Mouse (Mus musculus) hindbrain, embryonic 16.5 days (tissue): ENCODE data around the gene Selenbp1. TPM values are rescaled to one million over a fixed set of nuclear protein-coding genes. Genes with fewer than 3 reads are reported as not detected.
"Not testable (repeated sequence)": the region's sequence is repeated elsewhere in the genome, so short reads cannot be mapped to it uniquely, and the experiment has no call there.

Experiments used
- ATAC-seq: fragments of 200-750 bp; cut with Nextera tagmentation; 2 replicates; pipeline ENCODE4 v1.8.0; 2017; ENCODE audit warnings: moderate TSS enrichment, moderate library complexity
- H3K27ac ChIP-seq: fragments of 300-500 bp; sonication (generic); 2 replicates; pipeline ENCODE4 v1.5.1; 2014; ENCODE audit warnings: low read depth, mild to moderate bottlenecking, control low read depth, low read length, moderate library complexity
- H3K27me3 ChIP-seq: fragments of 300-500 bp; sonication (generic); replicated peaks from 2 replicates; pipeline ENCODE4 v1.6.1; 2014; ENCODE audit warnings: low read length; ENCODE audit not compliant: control insufficient read depth, insufficient read depth
- H3K36me3 ChIP-seq: fragments of 300-500 bp; sonication (generic); 2 replicates; pipeline ENCODE4 v1.6.1; 2014; ENCODE audit warnings: mild to moderate bottlenecking, low read length, moderate library complexity, mixed read lengths; ENCODE audit not compliant: control insufficient read depth, insufficient read depth
- H3K4me1 ChIP-seq: fragments of 300-500 bp; sonication (generic); 2 replicates; pipeline ENCODE4 v1.6.1; 2014; ENCODE audit warnings: low read depth, low read length; ENCODE audit not compliant: control insufficient read depth, insufficient read depth
- H3K4me2 ChIP-seq: fragments of 300-500 bp; sonication (generic); 2 replicates; pipeline ENCODE4 v1.6.1; 2014; ENCODE audit warnings: mild to moderate bottlenecking, low read length, control low read depth, moderate library complexity
- H3K4me3 ChIP-seq: fragments of 300-500 bp; sonication (generic); 2 replicates; pipeline ENCODE4 v1.5.1; 2014; ENCODE audit warnings: mild to moderate bottlenecking, low read length, control low read depth, moderate library complexity
- H3K9ac ChIP-seq: fragments of 300-500 bp; sonication (generic); 2 replicates; pipeline ENCODE4 v1.6.1; 2014; ENCODE audit warnings: low read depth, mild to moderate bottlenecking, control low read depth, low read length, moderate library complexity
- H3K9me3 ChIP-seq: fragments of 300-500 bp; sonication (generic); 2 replicates; pipeline ENCODE4 v1.6.1; 2014; ENCODE audit warnings: mild to moderate bottlenecking, low read length, moderate library complexity; ENCODE audit not compliant: control insufficient read depth
- WGBS: fragments of 180-500 bp; shearing (Covaris S2); extraction: QIAGEN DNeasy Blood & Tissue Kit; methylation state at CpG from one replicate; pipeline ENCODE4 v1.1.7; 2014; 5-methylcytosine and 5-hydroxymethylcytosine counted together
- polyA plus RNA-seq: library from polyadenylated mRNA; unstranded; fragments of >200 nt; fragmentation: Nextera tagmentation; extraction: Ambion mirVana; gene quantifications from 2 replicates; pipeline ENCODE4 v1.2.1, GENCODE M21; 2015

The Selenbp1 gene
- polyA plus RNA-seq, 1 experiment from 2014 or later: 23.5 TPM

- Histone ChIP-seq H3K9ac (no peak overlapping the region), H3K27me3 (no peaks in the 10 kb centered on the region), H3K4me3 (no peak overlapping the region), H3K36me3 (no peaks in the 10 kb centered on the region), H3K9me3 (no peaks in the 10 kb centered on the region), H3K4me2 (no peak overlapping the region), H3K4me1 (no peaks in the 10 kb centered on the region), H3K27ac (no peak overlapping the region)
- ATAC-seq: no peak
- WGBS: 86% methylated on average over 7 of the region's 7 CpGs
Measured at GRCm38 (mm10) chr3:94915903-94916741, 16.7 kb upstream of the Selenbp1 start.

- 61% methylated on average over 14 of the region's 14 CpGs for WGBS
- Histone ChIP-seq H3K4me2 (no peak overlapping the region), H3K4me3 (no peak overlapping the region), H3K4me1 (no peaks in the 10 kb centered on the region), H3K27ac (no peak overlapping the region), H3K9me3 (no peaks in the 10 kb centered on the region), H3K36me3 (no peaks in the 10 kb centered on the region), H3K9ac (no peak overlapping the region), H3K27me3 (no peaks in the 10 kb centered on the region)
- ATAC-seq: no peak
Measured at GRCm38 (mm10) chr3:94917816-94918361, 15.0 kb upstream of the Selenbp1 start.

GRCm38 (mm10) chr3:94918845-94919244, 14.0 kb upstream of the Selenbp1 start:
- no peak for ATAC-seq
- Histone ChIP-seq H3K27ac (no peak overlapping the region), H3K4me3 (no peak overlapping the region), H3K36me3 (no peaks in the 10 kb centered on the region), H3K4me1 (no peaks in the 10 kb centered on the region), H3K27me3 (0 out of 2 replicates have a peak, but pooled peaks cover under 1% of the 10 kb centered on the region), H3K9me3 (no peaks in the 10 kb centered on the region), H3K4me2 (no peak overlapping the region), H3K9ac (no peak overlapping the region)
- WGBS: 80% methylated on average over 4 of the region's 4 CpGs

GRCm38 (mm10) chr3:94921104-94921503, 11.8 kb upstream of the Selenbp1 start:
- Histone ChIP-seq H3K9me3 (no peaks in the 10 kb centered on the region), H3K4me2 (no peak overlapping the region), H3K27me3 (0 out of 2 replicates have a peak, but pooled peaks cover 2% of the 10 kb centered on the region), H3K4me1 (no peaks in the 10 kb centered on the region), H3K9ac (no peak overlapping the region), H3K4me3 (no peak overlapping the region), H3K36me3 (no peaks in the 10 kb centered on the region), H3K27ac (no peak overlapping the region)
- no peak for ATAC-seq
- WGBS: 56% methylated on average over 3 of the region's 3 CpGs

GRCm38 (mm10) chr3:94922333-94922732, 10.5 kb upstream of the Selenbp1 start:
- Histone ChIP-seq H3K4me3 (no peak overlapping the region), H3K36me3 (no peaks in the 10 kb centered on the region), H3K9ac (no peak overlapping the region), H3K27me3 (0 out of 2 replicates have a peak, but pooled peaks cover 2% of the 10 kb centered on the region), H3K4me1 (no peaks in the 10 kb centered on the region), H3K27ac (no peak overlapping the region), H3K4me2 (no peak overlapping the region), H3K9me3 (no peaks in the 10 kb centered on the region)
- 51% methylated on average over 3 of the region's 3 CpGs for WGBS
- ATAC-seq: no peak

- Histone ChIP-seq H3K9me3 (no peaks in the 10 kb centered on the region), H3K36me3 (no peaks in the 10 kb centered on the region), H3K9ac (no peak overlapping the region), H3K27ac (no peak overlapping the region), H3K4me1 (no peaks in the 10 kb centered on the region), H3K4me2 (no peak overlapping the region), H3K4me3 (no peak overlapping the region), H3K27me3 (0 out of 2 replicates have a peak, but pooled peaks cover 2% of the 10 kb centered on the region)
- 80% methylated on average over 8 of the region's 8 CpGs for WGBS
- no peak for ATAC-seq
Measured at GRCm38 (mm10) chr3:94924688-94925087, 8.2 kb upstream of the Selenbp1 start.

- WGBS: 51% methylated on average over 4 of the region's 4 CpGs
- H3K27me3 ChIP-seq, H3K4me3 ChIP-seq, H3K9me3 ChIP-seq, ATAC-seq, H3K4me1 ChIP-seq, H3K36me3 ChIP-seq, H3K4me2 ChIP-seq, H3K9ac ChIP-seq, H3K27ac ChIP-seq: not testable (repeated sequence)
Measured at GRCm38 (mm10) chr3:94926301-94926736, 6.5 kb upstream of the Selenbp1 start.

GRCm38 (mm10) chr3:94928979-94929378, 3.9 kb upstream of the Selenbp1 start:
- not testable (repeated sequence) for H3K9me3 ChIP-seq, H3K4me2 ChIP-seq, H3K4me1 ChIP-seq, H3K27ac ChIP-seq, H3K4me3 ChIP-seq, H3K27me3 ChIP-seq, H3K36me3 ChIP-seq, ATAC-seq, H3K9ac ChIP-seq
- WGBS: 88% methylated on average over 4 of the region's 4 CpGs

- H3K4me2 ChIP-seq, H3K4me3 ChIP-seq, H3K27me3 ChIP-seq, H3K9me3 ChIP-seq, H3K27ac ChIP-seq, H3K9ac ChIP-seq, ATAC-seq, H3K36me3 ChIP-seq, H3K4me1 ChIP-seq: not testable (repeated sequence)
- WGBS: 53% methylated on average over 7 of the region's 7 CpGs
Measured at GRCm38 (mm10) chr3:94930386-94931266, 2.2 kb upstream of the Selenbp1 start.
